8 mouse cellular contexts compared by ENCODE assay signal in the genomic region with DNA sequence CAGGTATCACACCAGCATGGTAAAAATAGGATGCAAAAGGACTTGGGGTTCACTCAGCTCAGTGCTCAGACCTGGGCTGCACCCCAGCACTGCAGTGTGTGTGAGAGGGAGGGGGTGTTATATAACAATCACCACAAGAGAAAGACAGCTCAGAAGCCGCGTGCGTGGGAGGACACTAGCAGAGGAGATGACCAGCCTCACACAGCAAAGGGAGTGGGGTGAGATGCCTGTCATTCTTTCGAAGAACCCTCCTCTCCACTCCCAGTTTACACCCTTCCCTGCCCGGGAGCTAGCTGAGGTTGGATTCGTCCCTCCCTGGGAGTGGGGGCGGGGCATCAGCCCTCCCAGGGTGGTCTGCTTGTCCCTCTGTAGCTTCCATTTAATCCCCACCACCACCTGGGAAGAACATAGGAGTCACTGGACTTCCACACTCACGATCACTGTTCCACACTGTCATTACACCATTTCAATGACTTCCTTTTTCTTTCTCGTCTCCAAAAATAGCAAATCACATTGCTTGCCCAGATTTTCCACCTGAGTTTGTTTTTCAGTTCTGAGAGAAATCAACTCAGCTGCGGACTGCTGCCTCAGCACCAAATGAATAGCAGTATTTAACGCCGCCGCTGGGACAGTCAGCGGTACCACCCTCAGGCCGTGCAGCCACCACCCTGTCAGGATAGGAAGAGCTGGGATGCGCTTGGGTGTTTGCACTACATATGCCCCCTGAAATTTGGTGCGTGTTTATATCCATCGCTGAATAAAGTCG. TPM values are rescaled to one million over a fixed set of nuclear protein-coding genes. Genes with fewer than 3 reads are reported as not detected.
A peak's percentile ranks its signal among the peaks of the same experiment; 100 is the strongest.
DNase-seq lines count a peak whose midpoint lies in the region; ATAC-seq lines count a peak whose summit lies in the region.

No protein-coding gene starts in this region.

- peak; percentile 38 for DNase-seq in NIH3T3 (ENCODE audit: low read depth)
- peak; percentile 96 for DNase-seq in cerebellum, adult 9-10 months
- DNase-seq in gastrocnemius, adult 18-20 months (ENCODE audit: low spot score) = peak; percentile 24
- peak; percentile 89 for DNase-seq in left cerebral cortex, adult 11 months (ENCODE audit: low spot score)
- DNase-seq in lung, postnatal 10 days = peak; percentile 53
- DNase-seq in retina, postnatal 1 day = peak; percentile 64
- DNase-seq in urinary bladder, adult 18-20 months (ENCODE audit: low spot score in 2 of 2) = no peak

- peaks cover 4% of the 10 kb centered on the region; the same call in 1 of the 2 replicates for H3K27me3 ChIP-seq in hindbrain, embryonic 15.5 days

- peaks cover 9% of the 10 kb centered on the region for H3K4me1 ChIP-seq in hindbrain, embryonic 15.5 days (replicated peaks)

- 6% methylated on average over 19 of the region's 19 CpGs for WGBS in hindbrain, embryonic 15.5 days

- no peaks in the 10 kb centered on the region for H3K36me3 ChIP-seq in hindbrain, embryonic 15.5 days

- H3K9ac ChIP-seq in hindbrain, embryonic 15.5 days = peak overlapping the region; percentile 50; the same call in 1 of the 2 replicates

- H3K4me3 ChIP-seq in hindbrain, embryonic 15.5 days = peak overlapping the region; percentile 33

- ATAC-seq in hindbrain, embryonic 15.5 days (ENCODE audit: low FRiP score, low read depth) = peak; percentile 56; the same call in 1 of the 2 replicates

- peak overlapping the region; percentile 60 for H3K4me2 ChIP-seq in hindbrain, embryonic 15.5 days

- H3K27ac ChIP-seq in hindbrain, embryonic 15.5 days (replicated peaks) = 0 out of 2 replicates have a peak overlapping the region, but pooled peaks have one; percentile 38

- H3K9me3 ChIP-seq in hindbrain, embryonic 15.5 days = no peaks in the 10 kb centered on the region

RNA-seq across cellular contexts. Expression of a gene that starts 26.8 kb away (rescaled TPM):
- 10 to 100 TPM; 30.5 to 46.5 TPM for total RNA-seq in gastrocnemius, adult 18-20 months (2021)
- 43.7 and 45.1 TPM in 2 replicates for polyA plus RNA-seq in hindbrain, embryonic 15.5 days (2015; fragmentation: Nextera tagmentation; extraction: Ambion mirVana)

RNA-seq across cellular contexts. Expression of a gene that starts 29.1 kb away (rescaled TPM):
- 10 to 100 TPM; 14.6 to 28.1 TPM for total RNA-seq in gastrocnemius, adult 18-20 months (2021)
- polyA plus RNA-seq in hindbrain, embryonic 15.5 days (2015; fragmentation: Nextera tagmentation; extraction: Ambion mirVana) = 4.6 and 7.4 TPM in 2 replicates

Comparison
In these comparisons a context has a peak if more than half of its experiments do, and no peak if none do; other contexts are left out.
1. DNase-seq: peak in NIH3T3 (single experiment), cerebellum, adult 9-10 months (single experiment), gastrocnemius, adult 18-20 months (single experiment), left cerebral cortex, adult 11 months (single experiment), lung, postnatal 10 days (single experiment) and retina, postnatal 1 day (single experiment); none in urinary bladder, adult 18-20 months (0 of 2).